Mouse (Mus musculus): ENCODE results near the gene Scaf4. TPM values are rescaled to one million over a fixed set of nuclear protein-coding genes. Genes with fewer than 3 reads are reported as not detected.

Gene Scaf4
- 12.5 TPM for polyA plus RNA-seq (2014; fragmentation: Illumina TruSeq; extraction: RNeasy Lipid Tissue Mini Kit (QIAGEN cat#74804); ENCODE audit: low read depth, low replicate concordance)

DNA sequence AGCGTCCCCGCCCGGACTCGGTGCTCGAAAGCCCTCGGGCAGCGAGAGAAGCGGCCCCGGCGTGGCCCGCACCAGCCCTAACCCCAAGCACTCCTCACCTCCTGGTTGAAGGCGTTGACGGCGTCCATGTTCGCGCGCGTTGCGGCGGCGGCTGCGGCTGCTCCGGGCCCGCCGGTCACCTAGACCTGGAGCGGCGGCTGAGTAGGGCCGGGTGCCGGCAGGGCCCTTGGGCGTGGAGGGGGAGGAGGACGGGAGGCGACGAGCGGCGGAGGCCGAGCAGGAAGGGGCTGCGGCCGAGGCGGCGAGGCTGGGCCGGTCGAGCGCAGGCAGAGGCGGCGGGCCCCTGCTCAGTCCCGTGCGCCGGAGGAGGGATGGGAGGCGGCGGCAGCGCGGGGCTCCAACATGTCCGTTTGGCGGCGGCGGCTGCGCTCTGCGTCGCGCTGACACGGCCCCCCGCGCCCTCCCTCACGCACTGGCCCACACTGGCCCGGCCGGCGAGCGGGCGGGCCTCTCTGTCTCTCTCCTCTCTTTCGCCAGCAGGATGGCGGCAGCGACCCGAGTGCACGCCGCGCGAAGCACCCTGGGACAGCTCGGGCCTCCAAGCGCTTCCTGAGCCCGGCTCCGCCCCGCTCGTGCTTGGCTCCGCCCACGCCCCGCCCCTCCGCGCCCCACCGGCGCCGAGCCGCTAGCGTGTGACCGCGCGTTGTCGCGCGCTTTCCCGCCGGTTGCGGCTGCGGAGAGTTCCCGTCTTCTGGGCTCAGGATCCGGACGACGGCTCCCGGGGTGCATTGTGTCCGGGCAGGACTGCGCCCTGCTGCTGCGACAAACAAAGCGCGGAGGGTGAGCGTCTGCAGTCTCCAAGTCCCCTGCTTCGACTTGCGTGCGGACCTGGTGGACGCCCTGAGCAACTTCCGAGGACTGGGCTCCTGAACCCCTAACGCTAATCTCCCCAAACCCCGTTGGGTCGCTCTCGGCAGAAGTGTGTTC, at the start of gene Scaf4:
Scaf4 (minus strand) TSS at position 599 of the 987 bp plus-strand sequence.

DNA sequence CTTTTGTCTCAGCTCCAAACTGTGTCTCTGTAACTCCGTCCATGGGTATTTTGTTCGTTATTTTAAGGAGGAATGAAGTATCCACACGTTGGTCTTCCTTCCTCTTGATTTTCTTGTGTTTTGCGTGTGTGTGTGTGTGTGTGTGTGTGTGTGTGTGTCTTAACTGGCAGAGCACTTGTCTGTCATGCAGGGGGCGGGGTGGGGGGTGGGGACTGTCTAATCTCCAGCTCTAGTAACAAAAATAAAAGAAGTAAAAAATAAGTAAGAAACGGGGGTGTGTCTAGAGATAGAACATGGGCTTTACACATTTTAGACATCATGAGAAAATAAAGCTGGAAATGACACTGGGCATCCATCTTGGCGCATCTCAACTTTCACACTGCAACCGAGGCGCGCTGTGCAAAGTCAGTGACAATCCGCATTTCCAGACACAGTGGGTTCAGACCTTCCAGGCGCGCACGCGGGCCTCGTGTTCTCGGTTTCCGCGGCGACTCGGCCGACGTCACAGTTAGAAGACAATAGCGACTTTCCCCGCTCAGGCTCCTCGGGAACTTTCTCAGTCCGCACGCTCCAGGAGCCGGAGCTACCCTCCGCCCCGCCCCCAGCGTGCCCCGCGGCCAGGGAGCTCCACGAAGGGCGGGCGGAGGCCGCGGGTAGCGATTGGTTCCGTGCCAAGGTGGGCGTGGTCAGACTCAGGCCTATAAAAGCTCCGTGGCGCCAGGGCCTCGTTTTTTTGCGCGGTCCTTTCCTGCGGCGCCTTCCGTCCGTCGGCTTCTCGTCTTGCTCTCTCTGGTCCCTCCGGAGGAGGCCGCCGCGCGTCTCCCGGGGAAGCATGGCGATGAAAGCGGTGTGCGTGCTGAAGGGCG, 64.0 kb downstream of the Scaf4 start, which contains the start of gene Sod1:
Sod1 (plus strand) TSS at position 729 of the 866 bp plus-strand sequence.

Other genes with a start within 250 kb of the Scaf4 start
- 4.4 TPM for gene Tiam1, start 140.7 kb downstream of the Scaf4 start, polyA plus RNA-seq (2014; fragmentation: Illumina TruSeq; extraction: RNeasy Lipid Tissue Mini Kit (QIAGEN cat#74804); ENCODE audit: low read depth, low replicate concordance)
- gene Sod1, start 63.7 kb downstream of the Scaf4 start, polyA plus RNA-seq (2014; fragmentation: Illumina TruSeq; extraction: RNeasy Lipid Tissue Mini Kit (QIAGEN cat#74804); ENCODE audit: low read depth, low replicate concordance): 418 TPM
- gene Hunk, start 101.5 kb upstream of the Scaf4 start, polyA plus RNA-seq (2014; fragmentation: Illumina TruSeq; extraction: RNeasy Lipid Tissue Mini Kit (QIAGEN cat#74804); ENCODE audit: low read depth, low replicate concordance): 1.1 TPM

All from kidney, adult 10 weeks (tissue).